Mouse (Mus musculus) Patski (cell line): ENCODE measurements around the gene Atg4b. TPM values are rescaled to one million over a fixed set of nuclear protein-coding genes. Genes with fewer than 3 reads are reported as not detected.

Experiments
- ATAC-seq: fragments of 100-300 bp; one replicate; pipeline ENCODE4 v1.8.0; 2021
- CTCF ChIA-PET: fragments of 350-600 bp; sonication (Branson Sonifier 250); formaldehyde crosslinking; loops from one replicate; lab custom pipeline; 2022; ENCODE audit warnings: inconsistent platforms; lab: Charles Lee
- POLR2A ChIA-PET: fragments of 350-600 bp; sonication (Branson Sonifier 250); formaldehyde crosslinking; loops from one replicate; lab custom pipeline; 2022; ENCODE audit warnings: antibody characterized with exemption, inconsistent platforms; lab: Charles Lee
- DNase-seq: peaks from one replicate; pipeline ENCODE4 v3.0.0-alpha.2; 2011; ENCODE audit warnings: low read depth, low spot score
- H3K27me3 ChIP-seq: fragments of 371-371 bp; one replicate; pipeline ENCODE4 v1.5.1; 2021
- CTCF ChIP-seq: fragments of 100-300 bp; IDR thresholded peaks from one replicate; pipeline ENCODE4 v1.5.1; 2021
- in situ Hi-C: fragments of 300-500 bp; cut with MboI; formaldehyde crosslinking; loops from 3 replicates; pipeline ENCODE4 v1.11.1; 2018; ENCODE audit warnings: low pct_unique_long_range_greater_than_20kb, mixed read lengths
- polyA plus RNA-seq: library from polyadenylated mRNA; unstranded; gene quantifications from one replicate; pipeline ENCODE4 v1.2.3, GENCODE M21; 2021

Atg4b gene
- 74.5 TPM for polyA plus RNA-seq

GRCm38 (mm10) chr1:93751290-93751689 lies at the start of gene Atg4b:
TSS of gene Atg4b (plus strand) at chr1:93751500.
- no peaks in the 10 kb centered on the region for H3K27me3 ChIP-seq
- in situ Hi-C loops: no loop called here
- CTCF ChIA-PET: interaction anchor here (1.0 kb wide), 1 partner anchor 14 kb away, joined by 3 read pairs; no protein-coding TSS in a partner anchor
- POLR2A ChIA-PET: no interaction called here
- ATAC-seq: no peak
- TF ChIP-seq CTCF: no peak
- DNase-seq: no peak

GRCm38 (mm10) chr1:93702106-93702505 lies 49.2 kb upstream of the Atg4b start:
- POLR2A ChIA-PET: no interaction called here
- no peaks in the 10 kb centered on the region for H3K27me3 ChIP-seq
- no peak for DNase-seq
- no peak for ATAC-seq
- in situ Hi-C loops: no loop called here
- TF ChIP-seq CTCF: no peak
- CTCF ChIA-PET: no interaction called here

- H3K27me3 ChIP-seq: no peaks in the 10 kb centered on the region
- ChIA-PET POLR2A (no interaction called here), CTCF (no interaction called here)
- DNase-seq (no peak), ATAC-seq (no peak)
- no peak for TF ChIP-seq CTCF
- in situ Hi-C loops: no loop called here
Measured at GRCm38 (mm10) chr1:93703472-93704048, 47.7 kb upstream of the Atg4b start.

- ChIA-PET CTCF (no interaction called here), POLR2A (no interaction called here)
- H3K27me3 ChIP-seq: no peaks in the 10 kb centered on the region
- in situ Hi-C loops: no loop called here
- TF ChIP-seq CTCF: no peak
- no peak for DNase-seq
- no peak for ATAC-seq
Measured at GRCm38 (mm10) chr1:93704341-93704740, 47.0 kb upstream of the Atg4b start.

GRCm38 (mm10) chr1:93705389-93705788 lies 45.9 kb upstream of the Atg4b start:
- H3K27me3 ChIP-seq: no peaks in the 10 kb centered on the region
- in situ Hi-C loops: no loop called here
- DNase-seq (no peak), ATAC-seq (no peak)
- CTCF ChIA-PET: interaction anchor here (2.4 kb wide), 1 partner anchor 20 kb away, joined by 6 read pairs; no protein-coding TSS in a partner anchor
- POLR2A ChIA-PET: no interaction called here
- no peak for TF ChIP-seq CTCF

GRCm38 (mm10) chr1:93716166-93716565 lies 35.1 kb upstream of the Atg4b start:
- CTCF ChIA-PET: no interaction called here
- DNase-seq (no peak), ATAC-seq (no peak)
- no peak for TF ChIP-seq CTCF
- no peaks in the 10 kb centered on the region for H3K27me3 ChIP-seq
- in situ Hi-C loops: no loop called here
- POLR2A ChIA-PET: no interaction called here

GRCm38 (mm10) chr1:93721557-93721956 lies 29.7 kb upstream of the Atg4b start:
- H3K27me3 ChIP-seq: no peaks in the 10 kb centered on the region
- no peak for TF ChIP-seq CTCF
- DNase-seq: no peak
- ChIA-PET POLR2A (no interaction called here), CTCF (no interaction called here)
- in situ Hi-C loops: no loop called here
- no peak for ATAC-seq

GRCm38 (mm10) chr1:93724623-93725022 lies 26.7 kb upstream of the Atg4b start:
- DNase-seq (no peak), ATAC-seq (no peak)
- CTCF ChIA-PET: interaction anchor here (1.6 kb wide), 1 partner anchor 19 kb away, joined by 6 read pairs; no protein-coding TSS in a partner anchor
- TF ChIP-seq CTCF: no peak
- POLR2A ChIA-PET: no interaction called here
- in situ Hi-C loops: no loop called here
- no peaks in the 10 kb centered on the region for H3K27me3 ChIP-seq

- POLR2A ChIA-PET: no interaction called here
- ATAC-seq (no peak), DNase-seq (no peak)
- no peak for TF ChIP-seq CTCF
- in situ Hi-C loops: no loop called here
- no peaks in the 10 kb centered on the region for H3K27me3 ChIP-seq
- CTCF ChIA-PET: interaction anchor here (0.9 to 1.6 kb wide), 2 partner anchors 20 to 24 kb away, joined by 3 to 6 read pairs; no protein-coding TSS in a partner anchor
Measured at GRCm38 (mm10) chr1:93725665-93726064, 25.6 kb upstream of the Atg4b start.

GRCm38 (mm10) chr1:93726116-93726515 lies 25.2 kb upstream of the Atg4b start:
- no peaks in the 10 kb centered on the region for H3K27me3 ChIP-seq
- in situ Hi-C loops: no loop called here
- TF ChIP-seq CTCF: peak; percentile 68
- DNase-seq (no peak), ATAC-seq (no peak)
- CTCF ChIA-PET: interaction anchor here (0.9 to 1.6 kb wide), 2 partner anchors 20 to 24 kb away, joined by 3 to 6 read pairs; no protein-coding TSS in a partner anchor
- POLR2A ChIA-PET: no interaction called here

- in situ Hi-C loops: no loop called here
- POLR2A ChIA-PET: no interaction called here
- peak; percentile 89 for TF ChIP-seq CTCF
- DNase-seq (no peak), ATAC-seq (no peak)
- no peaks in the 10 kb centered on the region for H3K27me3 ChIP-seq
- CTCF ChIA-PET: interaction anchor here (0.8 to 2.3 kb wide), 4 partner anchors 9 to 209 kb away, joined by 3 to 5 read pairs (median 3); no protein-coding TSS in a partner anchor
Measured at GRCm38 (mm10) chr1:93726974-93727373, 24.3 kb upstream of the Atg4b start.
